Mouse (Mus musculus) lung, adult 2 months (tissue): ENCODE data around the gene Tex264. TPM values are rescaled to one million over a fixed set of nuclear protein-coding genes. Genes with fewer than 3 reads are reported as not detected.

Source experiments
- DNase-seq: peaks from one replicate; pipeline ENCODE4 v3.0.0; 2022
- H3K4me1 ChIP-seq: fragments of 200-500 bp; 2 replicates; pipeline ENCODE4 v1.6.1; 2011; ENCODE audit warnings: low read length; ENCODE audit not compliant: control insufficient read depth, insufficient read depth
- H3K4me3 ChIP-seq: fragments of 200-500 bp; replicated peaks from 2 replicates; pipeline ENCODE3; 2011; ENCODE audit warnings: low read depth, mild to moderate bottlenecking, control low read depth, low read length; ENCODE audit errors: extremely low read depth
- CTCF ChIP-seq: fragments of 200-500 bp; IDR thresholded peaks from 2 replicates; pipeline ENCODE4 v1.5.1; 2011; ENCODE audit warnings: mild to moderate bottlenecking, low read length, control low read depth; ENCODE audit not compliant: insufficient read depth
- POLR2A ChIP-seq: fragments of 200-500 bp; IDR thresholded peaks from 2 replicates; pipeline ENCODE4 v1.6.1; 2011; ENCODE audit warnings: low read depth, mild to moderate bottlenecking, control low read depth, low read length, borderline replicate concordance; ENCODE audit errors: extremely low read depth
- WGBS: fragments of 180-500 bp; shearing (Covaris S2); methylation state at CpG from one replicate; pipeline ENCODE4 v1.1.7; 2018; 5-methylcytosine and 5-hydroxymethylcytosine counted together
- polyA plus RNA-seq: library from polyadenylated mRNA; depleted of rRNA; stranded (reverse); fragments of >200 nt; gene quantifications from 2 replicates; pipeline ENCODE4 v1.2.3, GENCODE M21; 2012

Gene Tex264
- polyA plus RNA-seq, 1 experiment, result 103 TPM

GRCm38 (mm10) chr9:106673860-106674259, 11.9 kb downstream of the Tex264 start:
- Histone ChIP-seq H3K4me1 (no peaks in the 10 kb centered on the region), H3K4me3 (no peak overlapping the region)
- no peak for DNase-seq
- WGBS, result 91% methylated on average over 2 of the region's 2 CpGs
- no peak for TF ChIP-seq CTCF
- no peak for TF ChIP-seq POLR2A

DNA sequence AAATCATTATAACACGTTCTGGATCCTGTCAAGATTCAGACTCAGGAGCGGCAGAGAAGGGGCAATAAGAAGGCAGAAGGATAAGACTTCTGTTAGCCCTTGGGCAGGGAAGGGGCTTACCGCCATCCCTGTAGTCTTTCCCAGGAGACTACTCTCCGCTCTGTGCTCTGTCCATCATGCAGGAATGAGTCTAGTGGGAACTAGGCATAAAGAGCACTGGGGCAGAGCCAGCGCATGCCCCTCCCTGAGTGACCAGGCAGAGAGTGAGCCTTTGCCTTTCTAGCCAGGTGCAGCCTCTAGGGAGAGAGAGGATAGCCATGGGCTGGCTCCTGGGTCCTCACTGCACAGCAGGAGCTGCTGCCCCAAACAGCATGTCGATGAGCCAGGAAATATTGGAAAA, 20.9 kb downstream of the Tex264 start:
- no peak overlapping the region for H3K4me3 ChIP-seq
- WGBS, result 91% methylated on average over 6 of the region's 6 CpGs
- no peak for DNase-seq
- no peaks in the 10 kb centered on the region for H3K4me1 ChIP-seq
- TF ChIP-seq CTCF, result no peak
- TF ChIP-seq POLR2A, result no peak

DNA sequence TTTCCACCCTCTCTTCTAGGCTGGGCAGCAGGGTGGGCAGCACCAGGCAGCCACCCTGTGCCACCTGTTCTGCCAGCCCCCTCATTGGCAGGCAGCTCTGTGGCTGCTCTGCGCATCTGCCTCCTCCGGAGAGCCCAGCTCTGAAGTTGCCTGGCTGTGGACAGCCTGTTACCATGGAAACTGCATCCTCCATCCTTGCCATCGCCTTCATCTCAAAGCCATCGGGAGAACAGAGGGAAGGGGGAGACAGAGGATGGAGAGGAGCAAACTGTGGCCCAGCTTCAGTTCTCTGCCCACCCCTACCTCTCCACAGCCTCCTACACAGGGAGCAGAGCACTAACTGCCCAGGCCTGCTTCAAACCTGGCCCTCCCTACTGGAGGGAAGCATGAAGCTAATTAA, 21.3 kb downstream of the Tex264 start:
- no peak overlapping the region for H3K4me3 ChIP-seq
- TF ChIP-seq CTCF (no peak), POLR2A (no peak)
- H3K4me1 ChIP-seq, result no peaks in the 10 kb centered on the region
- DNase-seq, result no peak
- 86% methylated on average over 4 of the region's 4 CpGs for WGBS

- TF ChIP-seq CTCF, result no peak
- no peak for TF ChIP-seq POLR2A
- Histone ChIP-seq H3K4me3 (no peak overlapping the region), H3K4me1 (no peaks in the 10 kb centered on the region)
- DNase-seq, result no peak
- 78% methylated on average over 6 of the region's 6 CpGs for WGBS
Measured at GRCm38 (mm10) chr9:106663200-106663599, 22.5 kb downstream of the Tex264 start.

- no peak overlapping the region for H3K4me3 ChIP-seq
- no peak for DNase-seq
- TF ChIP-seq POLR2A (no peak), CTCF (no peak)
- 81% methylated on average over 1 of the region's 1 CpGs for WGBS
- H3K4me1 ChIP-seq, result no peaks in the 10 kb centered on the region
Measured at GRCm38 (mm10) chr9:106659935-106660334, 25.8 kb downstream of the Tex264 start.

DNA sequence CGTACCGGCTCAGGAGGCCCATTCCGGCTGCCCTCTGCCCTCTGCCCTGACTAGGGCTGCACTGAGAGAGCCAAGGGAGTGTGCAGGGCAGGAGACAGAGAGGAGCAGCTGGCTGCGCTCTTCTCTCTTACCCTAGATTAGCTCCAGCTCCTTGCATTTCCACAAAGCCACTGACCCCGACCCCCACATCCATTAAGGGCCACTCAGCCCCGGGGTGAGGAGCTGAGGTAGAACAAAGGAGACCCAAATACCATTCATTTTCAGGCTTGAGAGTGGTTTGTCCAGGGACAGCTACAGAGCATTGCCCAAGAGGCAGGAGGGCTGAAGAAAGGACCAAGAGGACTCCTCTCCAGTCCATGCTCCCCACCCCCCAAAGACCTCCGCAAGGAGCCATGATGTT, 26.3 kb downstream of the Tex264 start:
- DNase-seq, result no peak
- no peaks in the 10 kb centered on the region for H3K4me1 ChIP-seq
- 73% methylated on average over 7 of the region's 7 CpGs for WGBS
- no peak overlapping the region for H3K4me3 ChIP-seq
- TF ChIP-seq POLR2A (no peak), CTCF (no peak)

- TF ChIP-seq POLR2A, result no peak
- TF ChIP-seq CTCF, result no peak
- H3K4me1 ChIP-seq, result no peaks in the 10 kb centered on the region
- WGBS, result 40% methylated on average over 5 of the region's 5 CpGs
- no peak overlapping the region for H3K4me3 ChIP-seq
- no peak for DNase-seq
Measured at GRCm38 (mm10) chr9:106657592-106657991, 28.1 kb downstream of the Tex264 start.

- no peak for DNase-seq
- TF ChIP-seq CTCF, result no peak
- TF ChIP-seq POLR2A, result no peak
- Histone ChIP-seq H3K4me1 (no peaks in the 10 kb centered on the region), H3K4me3 (no peak overlapping the region)
- WGBS, result 41% methylated on average over 5 of the region's 5 CpGs
Measured at GRCm38 (mm10) chr9:106656820-106657219, 28.9 kb downstream of the Tex264 start.

- Histone ChIP-seq H3K4me1 (no peaks in the 10 kb centered on the region), H3K4me3 (no peak within 1 kb of the TSS)
- TF ChIP-seq CTCF (no peak), POLR2A (no peak)
- 2% methylated on average over 43 of the region's 44 CpGs for WGBS
- peak; percentile 45 for DNase-seq
Measured at GRCm38 (mm10) chr9:106655884-106656720, 29.6 kb downstream of the Tex264 start, which contains the start of gene Grm2. Gene Grm2 (minus strand): TSS chr9:106656082.

DNA sequence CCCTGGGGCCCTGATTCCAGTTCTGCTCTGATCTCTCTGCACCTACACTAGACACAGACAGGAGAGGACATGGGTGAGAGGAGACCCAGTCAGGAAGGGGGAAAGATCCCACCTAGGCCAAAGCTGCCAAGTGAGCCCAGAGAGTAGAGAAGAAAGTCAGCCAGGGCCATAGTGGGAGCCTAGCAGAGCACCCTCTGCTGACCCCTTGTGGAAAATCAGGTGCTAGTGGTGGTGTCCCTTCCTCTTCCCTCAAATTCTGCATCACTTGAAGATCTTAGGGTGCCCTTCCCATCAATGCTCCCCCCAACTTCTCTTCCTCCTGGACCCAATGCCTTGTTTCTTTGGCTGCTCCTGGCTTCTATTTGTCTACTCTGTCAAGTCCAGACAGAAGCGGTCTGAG, 33.0 kb downstream of the Tex264 start:
- no peak overlapping the region for H3K4me3 ChIP-seq
- TF ChIP-seq CTCF (no peak), POLR2A (no peak)
- H3K4me1 ChIP-seq, result no peaks in the 10 kb centered on the region
- no peak for DNase-seq
- WGBS, result 56% methylated on average over 1 of the region's 1 CpGs
